Mouse (Mus musculus): ENCODE measurements around the gene Scn5a.

GRCm38 (mm10) chr9:119496960-119497359 is 81.9 kb downstream of the Scn5a start:
- TF ChIP-seq POLR2A (IDR thresholded peaks at IDR 0.05; ENCODE audit: control insufficient read depth, extremely low read depth, insufficient read depth, low read length, poor library complexity) = no peak
- TF ChIP-seq CTCF (IDR thresholded peaks at IDR 0.05; ENCODE audit: borderline replicate concordance, control insufficient read depth, extremely low read depth, insufficient read depth, low read length, poor library complexity) = no peak
